Comparison of ENCODE assay signal across 8 mouse cellular contexts in genomic region chr1:69656929-69657328, GRCm38 (mm10). TPM values are rescaled to one million over a fixed set of nuclear protein-coding genes. Genes with fewer than 3 reads are reported as not detected.
A peak's percentile ranks its signal among the peaks of the same experiment; 100 is the strongest.
DNase-seq lines count a peak whose midpoint lies in the region; ATAC-seq lines count a peak whose summit lies in the region.

No protein-coding gene starts in this region.

- ATAC-seq in liver, embryonic 11.5 days (replicated peaks; ENCODE audit: low FRiP score), result 0 out of 2 replicates have a peak, but pooled peaks have one; percentile 20
- 0 out of 2 replicates have a peak, but pooled peaks have one; percentile 41 for ATAC-seq in neural tube, embryonic 15.5 days (ENCODE audit: low FRiP score)

- H3K27ac ChIP-seq in liver, embryonic 11.5 days (ENCODE audit: low read depth, low read length), result no peak overlapping the region
- no peak overlapping the region for H3K27ac ChIP-seq in neural tube, embryonic 15.5 days (replicated peaks)

- no peak overlapping the region for H3K4me3 ChIP-seq in liver, embryonic 11.5 days (ENCODE audit: low read depth, low read length)
- H3K4me3 ChIP-seq in neural tube, embryonic 15.5 days (replicated peaks), result no peak overlapping the region

- H3K9me3 ChIP-seq in liver, embryonic 11.5 days (ENCODE audit: control insufficient read depth, low read length), result no peaks in the 10 kb centered on the region
- no peaks in the 10 kb centered on the region for H3K9me3 ChIP-seq in neural tube, embryonic 15.5 days (replicated peaks)

- H3K9ac ChIP-seq in liver, embryonic 11.5 days (ENCODE audit: low read depth, low read length), result no peak overlapping the region
- H3K9ac ChIP-seq in neural tube, embryonic 15.5 days (replicated peaks), result no peak overlapping the region

- peak; percentile 2 to 3 for DNase-seq in kidney, adult 8-10 months
- DNase-seq in kidney, adult 11 months, result no peak
- DNase-seq in gastrocnemius, adult 8-10 months (ENCODE audit: low spot score in 2 of 2), result peak; percentile 50 to 58
- no peak for DNase-seq in liver, embryonic 11.5 days (ENCODE audit: low spot score)
- no peak for DNase-seq in spleen, adult 18-20 months
- no peak for DNase-seq in layer of hippocampus, postnatal 36 days
- no peak for DNase-seq in urinary bladder, postnatal 25 days (ENCODE audit: low spot score)

- WGBS in liver, embryonic 11.5 days, result 30% methylated on average over 16 of the region's 16 CpGs
- 18% methylated on average over 16 of the region's 16 CpGs for WGBS in neural tube, embryonic 15.5 days

- H3K4me2 ChIP-seq in liver, embryonic 11.5 days, result peak overlapping the region; percentile 55
- peak overlapping the region; percentile 32 for H3K4me2 ChIP-seq in neural tube, embryonic 15.5 days

- H3K36me3 ChIP-seq in liver, embryonic 11.5 days (ENCODE audit: control insufficient read depth, insufficient read depth, low read length), result no peaks in the 10 kb centered on the region
- no peaks in the 10 kb centered on the region for H3K36me3 ChIP-seq in neural tube, embryonic 15.5 days

- no peaks in the 10 kb centered on the region for H3K27me3 ChIP-seq in liver, embryonic 11.5 days (replicated peaks; ENCODE audit: control insufficient read depth, insufficient read depth, low read length)
- H3K27me3 ChIP-seq in neural tube, embryonic 15.5 days (replicated peaks), result no peaks in the 10 kb centered on the region

- peaks cover 11% of the 10 kb centered on the region for H3K4me1 ChIP-seq in liver, embryonic 11.5 days (replicated peaks; ENCODE audit: control insufficient read depth, insufficient read depth, low read length)
- peaks cover 10% of the 10 kb centered on the region for H3K4me1 ChIP-seq in neural tube, embryonic 15.5 days

RNA-seq across cellular contexts. Expression of gene Ikzf2, which starts 30.1 kb away (rescaled TPM):
- 10 to 100 TPM; 16.9 to 23.0 (median 20.5) TPM for total RNA-seq in gastrocnemius, adult 8-10 months (2022)
- 2.8 and 3.5 TPM in 2 replicates for polyA plus RNA-seq in liver, embryonic 11.5 days (2014; fragmentation: Nextera tagmentation; extraction: Ambion mirVana)
- 3.7 and 5.3 TPM in 2 replicates for polyA plus RNA-seq in neural tube, embryonic 15.5 days (2015; fragmentation: Nextera tagmentation; extraction: Ambion mirVana)
- 1 to 10 TPM; 4.8 to 8.4 TPM for total RNA-seq in layer of hippocampus, postnatal 36 days (2021)

Comparison
In these comparisons a context has a peak if more than half of its experiments do, and no peak if none do; other contexts are left out.
1. DNase-seq: peak in kidney, adult 8-10 months (2 of 2) and gastrocnemius, adult 8-10 months (2 of 2); none in kidney, adult 11 months (single experiment), liver, embryonic 11.5 days (single experiment), spleen, adult 18-20 months (0 of 2), layer of hippocampus, postnatal 36 days (0 of 2) and urinary bladder, postnatal 25 days (single experiment).